Mouse (Mus musculus): Measurements from ENCODE around the gene Etv4. TPM values are rescaled to one million over a fixed set of nuclear protein-coding genes. Genes with fewer than 3 reads are reported as not detected.

Gene Etv4
- 14.5 and 16.0 TPM in 2 replicates for polyA plus RNA-seq (2015; fragmentation: Nextera tagmentation; extraction: Ambion mirVana)

GRCm38 (mm10) chr11:101785143-101785851 lies at the start of gene Etv4:
TSS of gene Etv4 (minus strand) at chr11:101785371.
- Histone ChIP-seq H3K36me3 (no peaks in the 10 kb centered on the region), H3K4me3 (peak within 1 kb of the TSS; percentile 49), H3K27me3 (peaks cover 83% of the 10 kb centered on the region), H3K27ac (replicated peaks) (peak within 1 kb of the TSS; percentile 64), H3K9ac (peak within 1 kb of the TSS; percentile 68), H3K4me2 (peak within 1 kb of the TSS; percentile 94), H3K9me3 (no peaks in the 10 kb centered on the region), H3K4me1 (replicated peaks) (peaks cover 28% of the 10 kb centered on the region)
- ATAC-seq (ENCODE audit: low read depth) = peak; percentile 93
- under 1% methylated on average over 35 of the region's 35 CpGs for WGBS

DNA sequence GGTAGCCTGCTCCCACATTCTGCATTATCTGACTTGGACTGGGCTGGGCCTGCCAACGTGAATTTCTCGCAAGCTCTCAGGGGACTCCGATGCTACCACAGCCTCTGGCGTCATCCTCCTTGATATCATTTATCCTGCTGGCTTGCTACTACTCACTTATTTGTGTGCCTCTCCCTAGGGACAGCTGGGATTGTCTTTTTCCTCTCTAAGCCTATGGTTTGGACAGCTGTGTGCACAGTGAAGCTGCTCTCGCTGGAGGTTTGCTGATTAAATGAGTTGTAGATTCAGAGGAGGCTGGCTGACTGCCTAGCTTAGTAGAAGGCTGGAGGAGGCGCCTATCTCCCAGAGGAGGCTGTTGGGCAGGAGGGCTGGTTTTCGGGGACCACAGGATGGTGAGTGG lies 46.8 kb upstream of the Etv4 start:
- ATAC-seq (ENCODE audit: low read depth) = peak; percentile 69
- Histone ChIP-seq H3K27me3 (peaks cover 5% of the 10 kb centered on the region; the same call in 1 of the 2 replicates), H3K36me3 (no peaks in the 10 kb centered on the region), H3K4me1 (replicated peaks) (peaks cover 20% of the 10 kb centered on the region), H3K27ac (replicated peaks) (peak overlapping the region; percentile 70), H3K9me3 (no peaks in the 10 kb centered on the region), H3K4me3 (no peak overlapping the region), H3K9ac (no peak overlapping the region), H3K4me2 (no peak overlapping the region)
- 44% methylated on average over 7 of the region's 7 CpGs for WGBS

DNA sequence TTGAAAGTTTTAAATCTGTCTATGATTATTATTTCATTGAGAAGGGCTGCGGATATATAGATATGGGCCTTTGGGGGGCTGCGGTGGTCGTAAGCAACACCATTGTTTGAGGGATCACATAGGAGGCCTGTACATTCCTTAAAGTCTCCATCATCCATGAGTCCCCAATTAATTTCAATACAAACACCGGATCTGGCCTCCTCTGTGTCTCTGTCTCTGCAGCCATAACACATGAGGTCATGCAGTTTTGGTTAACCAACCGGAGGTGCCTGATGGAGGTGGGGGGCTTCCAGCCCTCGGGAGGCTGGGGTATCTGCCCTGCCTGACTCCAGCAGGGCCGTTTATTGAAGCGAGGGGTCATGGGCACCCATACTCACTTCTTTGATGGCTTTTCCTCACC lies 45.4 kb upstream of the Etv4 start:
- H3K4me3 ChIP-seq = no peak overlapping the region
- H3K27ac ChIP-seq (replicated peaks) = peak overlapping the region; percentile 43; the same call in 1 of the 2 replicates
- H3K4me2 ChIP-seq = no peak overlapping the region
- no peak overlapping the region for H3K9ac ChIP-seq
- WGBS = 70% methylated on average over 8 of the region's 8 CpGs
- H3K4me1 ChIP-seq (replicated peaks) = peaks cover 20% of the 10 kb centered on the region
- H3K27me3 ChIP-seq = peaks cover 5% of the 10 kb centered on the region; the same call in 1 of the 2 replicates
- no peaks in the 10 kb centered on the region for H3K36me3 ChIP-seq
- no peaks in the 10 kb centered on the region for H3K9me3 ChIP-seq
- ATAC-seq (ENCODE audit: low read depth) = no peak

DNA sequence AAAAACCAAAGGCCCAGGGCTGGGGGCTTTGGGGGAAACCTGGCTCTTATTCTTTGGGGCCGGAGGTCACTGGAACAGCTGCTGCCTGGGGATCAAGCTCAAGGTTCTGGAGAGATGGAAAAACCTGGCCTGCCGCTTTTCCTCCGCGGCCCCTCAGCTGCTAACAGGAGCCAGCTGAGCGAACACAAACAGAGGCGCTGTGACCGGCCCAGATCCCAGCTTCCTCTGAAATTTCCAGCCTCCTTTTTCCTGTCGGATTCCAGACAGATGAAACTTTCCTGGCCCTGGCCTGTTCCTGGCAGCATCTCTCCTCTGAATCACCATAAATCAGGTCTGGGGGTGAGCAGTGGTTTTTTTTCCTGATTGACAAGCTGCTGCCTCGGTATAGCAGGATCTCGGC lies 44.9 kb upstream of the Etv4 start:
- 17% methylated on average over 10 of the region's 10 CpGs for WGBS
- peak overlapping the region; percentile 43 for H3K27ac ChIP-seq (replicated peaks)
- no peak overlapping the region for H3K4me2 ChIP-seq
- H3K4me3 ChIP-seq = no peak overlapping the region
- no peak for ATAC-seq (ENCODE audit: low read depth)
- H3K4me1 ChIP-seq (replicated peaks) = peaks cover 20% of the 10 kb centered on the region
- no peaks in the 10 kb centered on the region for H3K36me3 ChIP-seq
- no peak overlapping the region for H3K9ac ChIP-seq
- no peaks in the 10 kb centered on the region for H3K9me3 ChIP-seq
- peaks cover 2% of the 10 kb centered on the region; the same call in 1 of the 2 replicates for H3K27me3 ChIP-seq

DNA sequence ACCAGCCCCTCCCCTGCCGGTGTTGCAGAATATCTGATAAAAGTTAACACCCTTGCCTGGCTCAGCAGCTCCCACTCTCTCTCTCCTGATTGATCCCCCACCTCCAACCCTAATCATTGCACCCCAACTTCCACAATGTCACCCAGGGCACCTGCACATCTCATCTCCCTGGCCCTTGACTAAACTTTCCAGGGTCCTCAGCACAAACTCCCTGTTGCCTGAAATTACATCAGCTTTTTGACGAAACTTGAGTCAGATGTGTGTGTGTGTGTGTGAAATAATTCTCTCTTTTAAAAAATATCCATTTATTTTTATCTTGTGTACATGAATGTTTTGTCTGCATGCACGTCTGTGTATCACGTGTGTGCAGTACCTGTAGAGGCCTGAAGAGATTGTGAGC lies 43.5 kb upstream of the Etv4 start:
- Histone ChIP-seq H3K4me2 (no peak overlapping the region), H3K27ac (replicated peaks) (no peak overlapping the region), H3K4me3 (no peak overlapping the region), H3K27me3 (no peaks in the 10 kb centered on the region), H3K9me3 (no peaks in the 10 kb centered on the region), H3K36me3 (no peaks in the 10 kb centered on the region), H3K4me1 (replicated peaks) (peaks cover 20% of the 10 kb centered on the region), H3K9ac (no peak overlapping the region)
- WGBS = 92% methylated on average over 4 of the region's 4 CpGs
- no peak for ATAC-seq (ENCODE audit: low read depth)

GRCm38 (mm10) chr11:101823210-101823609 lies 38.0 kb upstream of the Etv4 start:
- Histone ChIP-seq H3K4me1 (replicated peaks) (no peaks in the 10 kb centered on the region), H3K27ac (replicated peaks) (no peak overlapping the region), H3K4me3 (no peak overlapping the region), H3K9me3 (no peaks in the 10 kb centered on the region), H3K4me2 (no peak overlapping the region), H3K9ac (no peak overlapping the region), H3K27me3 (no peaks in the 10 kb centered on the region), H3K36me3 (no peaks in the 10 kb centered on the region)
- ATAC-seq (ENCODE audit: low read depth) = no peak
- WGBS = 71% methylated on average over 3 of the region's 3 CpGs

GRCm38 (mm10) chr11:101820899-101821298 lies 35.7 kb upstream of the Etv4 start:
- peaks cover 5% of the 10 kb centered on the region for H3K4me1 ChIP-seq (replicated peaks)
- H3K27me3 ChIP-seq = no peaks in the 10 kb centered on the region
- H3K4me3 ChIP-seq = no peak overlapping the region
- H3K27ac ChIP-seq (replicated peaks) = no peak overlapping the region
- no peak for ATAC-seq (ENCODE audit: low read depth)
- H3K36me3 ChIP-seq = no peaks in the 10 kb centered on the region
- WGBS = 47% methylated on average over 11 of the region's 11 CpGs
- H3K4me2 ChIP-seq = no peak overlapping the region
- no peaks in the 10 kb centered on the region for H3K9me3 ChIP-seq
- H3K9ac ChIP-seq = no peak overlapping the region

- H3K9me3 ChIP-seq = no peaks in the 10 kb centered on the region
- no peak for ATAC-seq (ENCODE audit: low read depth)
Observed at GRCm38 (mm10) chr11:101819853-101820252, 34.7 kb upstream of the Etv4 start.

DNA sequence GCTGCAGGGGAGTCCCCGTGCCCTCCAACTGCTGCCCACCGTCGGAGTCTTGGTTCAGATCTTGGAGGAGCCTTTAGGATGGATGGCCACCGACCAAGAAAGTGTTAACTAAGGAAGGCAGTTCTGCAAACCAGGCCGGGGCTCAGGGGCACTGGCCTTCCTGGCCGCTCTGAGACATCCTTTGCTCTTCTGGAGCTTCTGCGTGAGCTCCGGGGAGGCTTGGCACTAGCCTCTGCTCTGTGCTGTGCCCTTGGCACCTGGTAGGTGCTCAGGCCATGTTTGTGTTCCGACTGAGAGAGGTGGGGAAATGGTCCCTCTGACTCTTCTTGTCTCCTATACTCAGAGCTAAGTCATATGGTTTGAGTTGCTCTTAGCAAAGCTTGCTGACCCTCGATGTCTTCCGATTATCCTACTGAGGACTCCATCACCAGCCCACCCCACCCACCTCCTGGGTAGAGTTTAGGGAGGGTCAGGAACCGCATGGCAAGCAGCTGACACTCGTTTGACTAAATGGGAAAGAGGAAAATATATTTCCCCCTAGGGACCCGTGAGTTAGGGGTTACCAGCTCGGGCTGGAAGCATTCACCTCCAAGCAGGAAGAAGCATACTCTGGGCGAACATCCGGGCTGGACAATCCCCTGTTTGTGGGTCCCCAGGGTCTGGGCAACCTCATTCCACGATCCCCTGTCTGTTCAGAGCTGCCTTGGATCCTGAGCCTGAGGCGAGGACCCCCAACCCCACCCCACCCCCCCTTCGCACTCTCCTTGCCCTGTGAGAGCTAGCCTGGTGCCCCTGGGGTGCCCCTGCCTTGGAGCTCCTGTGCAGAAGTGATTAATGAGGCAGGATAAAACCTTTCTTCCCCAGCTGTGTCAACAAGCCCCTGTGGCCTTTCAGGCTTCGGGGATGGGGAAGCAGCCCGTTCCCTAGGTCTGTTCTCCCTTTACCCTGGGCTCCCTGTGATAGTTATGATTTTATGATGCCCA lies 30.2 kb upstream of the Etv4 start:
- peaks cover 12% of the 10 kb centered on the region for H3K27me3 ChIP-seq
- 7% methylated on average over 22 of the region's 22 CpGs for WGBS
- peaks cover 28% of the 10 kb centered on the region for H3K4me1 ChIP-seq (replicated peaks)
- no peak overlapping the region for H3K4me3 ChIP-seq
- peak; percentile 32 for ATAC-seq (ENCODE audit: low read depth)
- H3K36me3 ChIP-seq = no peaks in the 10 kb centered on the region
- H3K9me3 ChIP-seq = no peaks in the 10 kb centered on the region
- H3K9ac ChIP-seq = 0 out of 2 replicates have a peak overlapping the region, but pooled peaks have one; percentile 38
- H3K27ac ChIP-seq (replicated peaks) = no peak overlapping the region
- peak overlapping the region; percentile 45 for H3K4me2 ChIP-seq

More at GRCm38 (mm10) chr11:101819853-101820252, 34.7 kb upstream of the Etv4 start:
- H3K4me1 ChIP-seq (replicated peaks) = peaks cover 15% of the 10 kb centered on the region
- H3K36me3 ChIP-seq = no peaks in the 10 kb centered on the region
- H3K27me3 ChIP-seq = no peaks in the 10 kb centered on the region
- H3K4me3 ChIP-seq = no peak overlapping the region
- no peak overlapping the region for H3K27ac ChIP-seq (replicated peaks)
- H3K4me2 ChIP-seq = no peak overlapping the region
- H3K9ac ChIP-seq = no peak overlapping the region

DNA sequence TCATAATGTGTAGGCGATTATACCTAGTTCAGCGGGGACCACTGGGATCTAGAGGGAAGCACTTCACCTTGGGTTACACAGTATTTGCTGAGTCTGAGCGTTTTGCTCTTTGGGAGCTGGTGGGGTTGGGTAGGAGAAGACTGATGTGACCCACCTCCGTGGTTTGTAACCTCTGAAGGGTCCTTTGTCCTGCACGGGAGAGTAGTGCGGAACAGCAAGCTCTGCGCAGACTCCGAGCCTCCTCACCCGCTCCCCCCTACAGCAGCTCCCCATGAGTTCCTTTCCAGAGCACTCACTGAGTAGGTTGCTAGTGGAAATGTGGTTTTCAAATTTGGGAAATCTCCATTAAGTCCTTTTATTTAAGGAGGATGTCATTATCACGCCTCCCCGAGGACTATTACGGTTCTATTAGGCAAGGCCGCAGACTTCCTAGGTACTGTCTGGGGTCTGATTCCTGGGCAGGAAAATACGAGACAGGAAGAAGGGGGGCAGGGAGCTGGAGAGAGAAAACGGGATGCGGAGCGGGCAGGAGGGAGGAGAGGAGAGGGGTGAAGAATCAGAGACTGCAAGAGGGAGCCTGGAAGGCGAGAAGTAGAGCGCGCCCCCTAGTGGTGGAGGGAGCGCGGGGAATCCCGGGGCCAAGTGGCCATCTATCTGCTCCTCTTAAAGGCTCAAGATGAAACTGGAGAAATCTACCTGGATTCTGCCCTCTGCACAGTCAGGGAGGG lies 29.4 kb upstream of the Etv4 start:
- Histone ChIP-seq H3K9me3 (no peaks in the 10 kb centered on the region), H3K4me2 (peak overlapping the region; percentile 45), H3K27ac (replicated peaks) (peak overlapping the region; percentile 55), H3K4me3 (peak overlapping the region; percentile 6; the same call in 1 of the 2 replicates), H3K27me3 (peaks cover 21% of the 10 kb centered on the region), H3K4me1 (replicated peaks) (peaks cover 28% of the 10 kb centered on the region), H3K36me3 (no peaks in the 10 kb centered on the region), H3K9ac (0 out of 2 replicates have a peak overlapping the region, but pooled peaks have one; percentile 38)
- WGBS = 9% methylated on average over 23 of the region's 23 CpGs
- ATAC-seq (ENCODE audit: low read depth) = peak; percentile 55

- Histone ChIP-seq H3K27ac (replicated peaks) (no peak overlapping the region), H3K27me3 (peaks cover 28% of the 10 kb centered on the region), H3K4me1 (replicated peaks) (peaks cover 31% of the 10 kb centered on the region), H3K36me3 (no peaks in the 10 kb centered on the region), H3K9me3 (no peaks in the 10 kb centered on the region), H3K4me2 (no peak overlapping the region), H3K4me3 (no peak overlapping the region), H3K9ac (no peak overlapping the region)
- 2% methylated on average over 7 of the region's 7 CpGs for WGBS
- ATAC-seq (ENCODE audit: low read depth) = no peak
Observed at GRCm38 (mm10) chr11:101813259-101813658, 28.1 kb upstream of the Etv4 start.
